Mouse (Mus musculus): ENCODE measurements around the gene Rars2.
"Not testable (repeated sequence)": the region's sequence is repeated elsewhere in the genome, so short reads cannot be mapped to it uniquely, and the experiment has no call there.

Gene Rars2

GRCm38 (mm10) chr4:34614630-34615094, at the start of gene Rars2, which contains the start of gene Orc3:
Rars2 (plus strand) TSS chr4:34614957.
Orc3 (minus strand) TSS chr4:34614944.
- ATAC-seq (ENCODE audit: insufficient number of reproducible peaks, low FRiP score, low TSS enrichment) = peak; percentile 99

- no peak for ATAC-seq (ENCODE audit: insufficient number of reproducible peaks, low FRiP score, low TSS enrichment)
These were observed 48.5 kb upstream of the Rars2 start for GRCm38 (mm10) chr4:34566226-34566625.

- ATAC-seq (ENCODE audit: insufficient number of reproducible peaks, low FRiP score, low TSS enrichment) = no peak
These were observed 41.9 kb upstream of the Rars2 start for GRCm38 (mm10) chr4:34572876-34573275.

- no peak for ATAC-seq (ENCODE audit: insufficient number of reproducible peaks, low FRiP score, low TSS enrichment)
These were observed 37.7 kb upstream of the Rars2 start for GRCm38 (mm10) chr4:34577028-34577427.

GRCm38 (mm10) chr4:34579215-34579614, 35.5 kb upstream of the Rars2 start:
- ATAC-seq (ENCODE audit: insufficient number of reproducible peaks, low FRiP score, low TSS enrichment) = no peak

- not testable (repeated sequence) for ATAC-seq (ENCODE audit: insufficient number of reproducible peaks, low FRiP score, low TSS enrichment)
These were observed 33.3 kb upstream of the Rars2 start for GRCm38 (mm10) chr4:34581489-34581888.

GRCm38 (mm10) chr4:34581990-34582389, 32.8 kb upstream of the Rars2 start:
- no peak for ATAC-seq (ENCODE audit: insufficient number of reproducible peaks, low FRiP score, low TSS enrichment)

- ATAC-seq (ENCODE audit: insufficient number of reproducible peaks, low FRiP score, low TSS enrichment) = no peak
These were observed 32.3 kb upstream of the Rars2 start for GRCm38 (mm10) chr4:34582476-34582875.

- no peak for ATAC-seq (ENCODE audit: insufficient number of reproducible peaks, low FRiP score, low TSS enrichment)
These were observed 31.3 kb upstream of the Rars2 start for GRCm38 (mm10) chr4:34583427-34583826.

- no peak for ATAC-seq (ENCODE audit: insufficient number of reproducible peaks, low FRiP score, low TSS enrichment)
These were observed 29.7 kb upstream of the Rars2 start for GRCm38 (mm10) chr4:34584871-34585607.

GRCm38 (mm10) chr4:34603123-34603522, 11.6 kb upstream of the Rars2 start:
- ATAC-seq (ENCODE audit: insufficient number of reproducible peaks, low FRiP score, low TSS enrichment) = no peak

GRCm38 (mm10) chr4:34606658-34607057, 8.1 kb upstream of the Rars2 start:
- ATAC-seq (ENCODE audit: insufficient number of reproducible peaks, low FRiP score, low TSS enrichment) = no peak

- no peak for ATAC-seq (ENCODE audit: insufficient number of reproducible peaks, low FRiP score, low TSS enrichment)
These were observed 1.1 kb upstream of the Rars2 start for GRCm38 (mm10) chr4:34613571-34614145.

- ATAC-seq (ENCODE audit: insufficient number of reproducible peaks, low FRiP score, low TSS enrichment) = peak; percentile 43; the same call in 1 of the 2 replicates
These were observed 546 bp downstream of the Rars2 start for GRCm38 (mm10) chr4:34615303-34615702.

GRCm38 (mm10) chr4:34616146-34616545, 1.4 kb downstream of the Rars2 start:
- no peak for ATAC-seq (ENCODE audit: insufficient number of reproducible peaks, low FRiP score, low TSS enrichment)

GRCm38 (mm10) chr4:34625556-34625955, 10.8 kb downstream of the Rars2 start:
- no peak for ATAC-seq (ENCODE audit: insufficient number of reproducible peaks, low FRiP score, low TSS enrichment)

GRCm38 (mm10) chr4:34626401-34626800, 11.6 kb downstream of the Rars2 start:
- ATAC-seq (ENCODE audit: insufficient number of reproducible peaks, low FRiP score, low TSS enrichment) = no peak

- no peak for ATAC-seq (ENCODE audit: insufficient number of reproducible peaks, low FRiP score, low TSS enrichment)
These were observed 15.2 kb downstream of the Rars2 start for GRCm38 (mm10) chr4:34629956-34630355.

- ATAC-seq (ENCODE audit: insufficient number of reproducible peaks, low FRiP score, low TSS enrichment) = no peak
These were observed 19.4 kb downstream of the Rars2 start for GRCm38 (mm10) chr4:34634129-34634528.

- ATAC-seq (ENCODE audit: insufficient number of reproducible peaks, low FRiP score, low TSS enrichment) = no peak
These were observed 21.3 kb downstream of the Rars2 start for GRCm38 (mm10) chr4:34636036-34636435.

GRCm38 (mm10) chr4:34637386-34637785, 22.6 kb downstream of the Rars2 start:
- no peak for ATAC-seq (ENCODE audit: insufficient number of reproducible peaks, low FRiP score, low TSS enrichment)

GRCm38 (mm10) chr4:34637851-34638250, 23.1 kb downstream of the Rars2 start:
- ATAC-seq (ENCODE audit: insufficient number of reproducible peaks, low FRiP score, low TSS enrichment) = no peak
